Mouse (Mus musculus) hindbrain, embryonic 12.5 days (tissue): ENCODE data around the gene Trim44. TPM values are rescaled to one million over a fixed set of nuclear protein-coding genes. Genes with fewer than 3 reads are reported as not detected.

Source experiments
- ATAC-seq: fragments of 200-750 bp; cut with Nextera tagmentation; 2 replicates; pipeline ENCODE4 v1.8.0; 2017; ENCODE audit warnings: moderate TSS enrichment; ENCODE audit not compliant: low FRiP score
- H3K27ac ChIP-seq: fragments of 300-500 bp; sonication (generic); 2 replicates; pipeline ENCODE4 v1.5.1; 2016; ENCODE audit warnings: mild to moderate bottlenecking
- H3K27me3 ChIP-seq: fragments of 300-500 bp; sonication (generic); 2 replicates; pipeline ENCODE4 v1.6.1; 2016; ENCODE audit warnings: mild to moderate bottlenecking
- H3K36me3 ChIP-seq: fragments of 300-500 bp; sonication (generic); 2 replicates; pipeline ENCODE4 v1.6.1; 2016; ENCODE audit warnings: mild to moderate bottlenecking
- H3K4me1 ChIP-seq: fragments of 300-500 bp; sonication (generic); 2 replicates; pipeline ENCODE4 v1.6.1; 2016
- H3K4me2 ChIP-seq: fragments of 300-500 bp; sonication (generic); replicated peaks from 2 replicates; pipeline ENCODE4 v1.6.1; 2016; ENCODE audit warnings: mild to moderate bottlenecking
- H3K4me3 ChIP-seq: fragments of 300-500 bp; sonication (generic); 2 replicates; pipeline ENCODE4 v1.5.1; 2016; ENCODE audit warnings: mild to moderate bottlenecking
- H3K9ac ChIP-seq: fragments of 300-500 bp; sonication (generic); 2 replicates; pipeline ENCODE4 v1.6.1; 2016; ENCODE audit warnings: mild to moderate bottlenecking, moderate library complexity
- H3K9me3 ChIP-seq: fragments of 300-500 bp; sonication (generic); replicated peaks from 2 replicates; pipeline ENCODE4 v1.6.1; 2016; ENCODE audit warnings: mild to moderate bottlenecking
- WGBS: fragments of 180-500 bp; shearing (Covaris S2); methylation state at CpG from one replicate; pipeline ENCODE4 v1.1.7; 2016; 5-methylcytosine and 5-hydroxymethylcytosine counted together
- polyA plus RNA-seq: library from polyadenylated mRNA; unstranded; fragments of >200 nt; fragmentation: Nextera tagmentation; extraction: Ambion mirVana; gene quantifications from 2 replicates; pipeline ENCODE4 v1.2.1, GENCODE M21; 2016

Gene Trim44
- 65.6 and 74.4 TPM in 2 replicates for polyA plus RNA-seq

- H3K27me3 ChIP-seq, result no peaks in the 10 kb centered on the region
- H3K9me3 ChIP-seq, result no peaks in the 10 kb centered on the region
- no peak within 1 kb of the TSS for H3K4me3 ChIP-seq
- no peak within 1 kb of the TSS; the same call in 1 of the 2 replicates for H3K27ac ChIP-seq
- 36% methylated on average over 14 of the region's 14 CpGs for WGBS
- H3K4me2 ChIP-seq, result peak within 1 kb of the TSS; percentile 22
- ATAC-seq, result no peak
- no peak within 1 kb of the TSS for H3K9ac ChIP-seq
- no peaks in the 10 kb centered on the region for H3K36me3 ChIP-seq
- peaks cover 11% of the 10 kb centered on the region for H3K4me1 ChIP-seq
Measured at GRCm38 (mm10) chr2:102407363-102408184, at the start of gene Trim44. Gene Trim44 (minus strand): TSS chr2:102407828.

DNA sequence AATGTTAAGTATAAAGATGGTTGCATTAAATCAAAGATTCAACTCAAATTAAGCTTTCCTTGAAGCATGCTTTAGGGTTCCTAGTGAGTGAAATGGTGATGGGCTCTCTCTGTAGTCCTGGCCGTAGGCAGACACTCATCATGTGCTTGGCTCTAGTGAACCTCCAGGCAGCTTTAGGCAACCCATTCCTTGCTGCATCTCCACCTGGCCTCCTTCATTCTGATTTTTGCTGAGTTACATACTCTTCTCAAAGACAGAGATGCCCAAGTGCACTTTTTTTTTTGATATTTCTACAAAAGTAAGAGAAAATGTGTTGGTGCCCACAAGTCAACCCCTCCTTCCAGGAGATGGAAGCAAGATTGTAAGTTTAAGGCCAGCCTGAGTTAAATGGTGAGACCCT lies 47.5 kb upstream of the Trim44 start:
- Histone ChIP-seq H3K4me2 (no peak overlapping the region), H3K4me3 (no peak overlapping the region), H3K27me3 (0 out of 2 replicates have a peak, but pooled peaks cover 3% of the 10 kb centered on the region), H3K4me1 (peaks cover 18% of the 10 kb centered on the region), H3K9me3 (no peaks in the 10 kb centered on the region), H3K27ac (no peak overlapping the region), H3K36me3 (no peaks in the 10 kb centered on the region), H3K9ac (no peak overlapping the region)
- no peak for ATAC-seq
- WGBS, result 91% methylated on average over 1 of the region's 1 CpGs

- WGBS, result 51% methylated on average over 3 of the region's 3 CpGs
- no peaks in the 10 kb centered on the region for H3K9me3 ChIP-seq
Measured at GRCm38 (mm10) chr2:102453447-102453846, 45.8 kb upstream of the Trim44 start.

DNA sequence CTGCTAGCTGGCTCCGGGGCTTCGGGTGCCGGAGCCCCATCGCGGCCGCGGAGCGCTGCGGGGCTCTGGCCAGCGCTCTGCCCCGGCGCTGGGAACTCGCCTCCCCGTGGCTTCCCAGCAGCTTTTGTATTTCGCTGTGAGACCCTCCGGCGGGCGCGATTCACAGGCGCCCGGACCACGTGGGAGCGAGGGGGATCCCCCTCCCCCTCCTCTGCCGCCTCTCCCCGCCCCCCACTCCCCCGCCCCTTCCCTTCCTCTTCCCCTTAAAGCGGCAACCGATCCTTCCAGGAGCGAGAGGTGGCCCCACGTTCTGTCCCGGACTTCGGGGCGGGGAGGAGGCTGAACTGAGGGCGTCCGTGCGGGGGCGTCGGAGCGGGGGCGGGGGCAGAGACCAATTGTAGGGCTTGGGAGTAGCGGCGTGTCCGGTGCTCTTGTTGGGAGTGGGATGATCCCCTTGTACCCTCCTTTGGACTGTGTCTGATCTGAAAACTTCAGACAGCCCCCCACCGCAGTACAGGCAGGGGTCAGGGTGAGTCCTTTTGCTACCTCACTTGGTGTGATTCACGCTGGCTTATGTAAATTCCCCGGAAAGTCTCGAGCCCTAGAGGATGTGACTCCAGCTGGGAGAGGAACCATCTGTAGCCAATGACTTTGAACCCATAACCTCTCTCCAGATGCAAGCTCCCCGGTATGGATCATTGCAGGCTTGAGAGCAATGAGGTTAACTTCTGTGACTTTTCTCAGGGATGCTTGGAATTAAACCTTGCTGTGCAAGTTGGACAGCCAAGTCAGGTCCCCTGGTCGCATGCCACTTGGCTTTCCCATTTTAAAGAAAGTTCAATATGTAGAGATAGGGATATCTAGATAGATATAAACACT lies 44.3 kb upstream of the Trim44 start, which contains the start of gene Fjx1:
TSS of gene Fjx1 (minus strand) at position 829 of the 879 bp plus-strand sequence.
- Histone ChIP-seq H3K36me3 (no peaks in the 10 kb centered on the region), H3K27ac (peak within 1 kb of the TSS; percentile 97), H3K4me1 (peaks cover 26% of the 10 kb centered on the region), H3K4me3 (peak within 1 kb of the TSS; percentile 91), H3K27me3 (0 out of 2 replicates have a peak, but pooled peaks cover 3% of the 10 kb centered on the region), H3K9ac (peak within 1 kb of the TSS; percentile 97), H3K9me3 (no peaks in the 10 kb centered on the region), H3K4me2 (peak within 1 kb of the TSS; percentile 92)
- WGBS, result under 1% methylated on average over 42 of the region's 49 CpGs
- peak; percentile 88 for ATAC-seq

More at GRCm38 (mm10) chr2:102453447-102453846, 45.8 kb upstream of the Trim44 start:
- Histone ChIP-seq H3K4me1 (peaks cover 24% of the 10 kb centered on the region), H3K4me3 (no peak overlapping the region), H3K27ac (no peak overlapping the region), H3K4me2 (no peak overlapping the region), H3K9ac (no peak overlapping the region), H3K36me3 (no peaks in the 10 kb centered on the region), H3K27me3 (0 out of 2 replicates have a peak, but pooled peaks cover 3% of the 10 kb centered on the region)
- no peak for ATAC-seq

DNA sequence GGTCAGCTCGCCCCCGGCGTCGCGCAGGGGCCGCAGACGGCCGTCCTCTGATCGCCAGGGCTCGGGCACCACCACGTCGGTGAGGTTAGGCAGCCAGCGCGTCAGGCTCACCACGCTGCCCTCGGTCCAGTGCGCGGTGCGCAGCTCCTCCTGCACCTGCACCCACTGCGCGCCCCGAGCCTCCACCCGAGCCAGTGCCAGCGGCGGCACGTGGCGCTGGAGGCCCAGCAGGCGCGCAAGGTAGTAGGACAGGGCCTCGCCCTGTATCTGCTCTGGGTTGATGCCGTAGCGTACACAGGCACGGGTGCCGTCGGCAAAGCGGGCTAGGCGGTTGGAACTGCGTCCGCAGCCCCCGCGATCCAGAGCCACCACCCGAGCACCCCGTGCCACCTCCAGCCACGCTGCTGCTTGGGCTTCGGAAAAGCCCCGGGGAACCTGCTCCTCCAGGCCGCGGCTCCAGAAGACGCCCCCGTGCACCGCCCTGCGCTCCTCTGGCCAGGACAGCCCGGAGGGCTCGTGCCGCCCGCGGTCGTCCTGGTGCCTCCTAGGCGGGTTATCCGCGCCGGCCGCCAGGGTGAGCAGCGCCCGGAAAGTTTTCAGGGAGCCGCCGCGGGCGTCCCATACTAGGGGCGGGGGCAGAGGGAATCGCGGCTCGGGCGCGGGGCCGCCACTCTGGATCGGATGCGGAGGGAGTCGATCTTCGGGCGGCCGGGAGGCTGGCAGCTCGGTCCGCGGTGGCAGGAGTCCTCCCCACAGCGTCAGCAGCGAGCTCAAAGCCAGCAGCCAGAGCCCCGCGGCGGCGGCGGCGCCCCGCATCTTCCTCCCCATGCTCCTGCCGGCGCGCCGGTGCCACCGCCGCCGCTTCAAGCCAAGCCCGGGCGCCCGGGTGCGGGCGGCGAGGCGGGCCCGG lies 43.4 kb upstream of the Trim44 start:
- ATAC-seq, result peak; percentile 64
- Histone ChIP-seq H3K27me3 (0 out of 2 replicates have a peak, but pooled peaks cover 3% of the 10 kb centered on the region), H3K9me3 (no peaks in the 10 kb centered on the region), H3K4me3 (peak overlapping the region; percentile 91), H3K4me2 (peak overlapping the region; percentile 92), H3K9ac (peak overlapping the region; percentile 97), H3K4me1 (peaks cover 26% of the 10 kb centered on the region), H3K27ac (peak overlapping the region; percentile 97), H3K36me3 (no peaks in the 10 kb centered on the region)
- under 1% methylated on average over 75 of the region's 109 CpGs for WGBS

DNA sequence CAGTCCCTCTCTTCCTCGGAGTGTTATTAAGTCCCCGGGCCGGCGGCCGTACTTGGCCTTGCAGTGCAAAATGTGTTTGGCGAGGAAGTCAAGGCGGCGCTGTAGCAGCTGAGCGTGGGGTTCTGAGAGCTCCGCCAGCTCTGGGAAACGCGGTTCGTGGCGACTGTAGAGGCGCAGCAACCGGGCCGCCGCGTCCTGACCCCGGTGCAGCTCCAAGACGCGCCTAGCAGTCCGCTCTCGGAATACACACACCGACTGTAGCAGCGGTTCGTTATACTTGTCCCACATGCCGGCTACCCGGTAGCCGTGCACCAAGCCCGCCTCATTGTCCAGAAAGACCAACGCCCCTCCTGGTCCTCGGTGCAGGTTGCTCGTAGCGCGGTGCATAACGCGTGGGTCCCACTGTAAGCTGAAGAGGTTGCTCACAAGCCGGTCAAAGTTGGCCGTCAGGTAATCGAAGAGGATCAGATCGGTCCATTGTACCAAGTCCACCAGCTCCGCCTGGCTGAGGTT lies 42.7 kb upstream of the Trim44 start:
- peaks cover 26% of the 10 kb centered on the region for H3K4me1 ChIP-seq
- WGBS, result under 1% methylated on average over 43 of the region's 43 CpGs
- ATAC-seq, result peak; percentile 24
- peak overlapping the region; percentile 92 for H3K4me2 ChIP-seq
- peak overlapping the region; percentile 97 for H3K9ac ChIP-seq
- H3K36me3 ChIP-seq, result no peaks in the 10 kb centered on the region
- H3K4me3 ChIP-seq, result peak overlapping the region; percentile 91
- H3K27me3 ChIP-seq, result 0 out of 2 replicates have a peak, but pooled peaks cover 3% of the 10 kb centered on the region
- H3K9me3 ChIP-seq, result no peaks in the 10 kb centered on the region
- H3K27ac ChIP-seq, result peak overlapping the region; percentile 97

- Histone ChIP-seq H3K27ac (peak overlapping the region; percentile 97), H3K4me1 (peaks cover 26% of the 10 kb centered on the region), H3K9me3 (no peaks in the 10 kb centered on the region), H3K9ac (peak overlapping the region; percentile 97), H3K27me3 (no peaks in the 10 kb centered on the region), H3K4me2 (peak overlapping the region; percentile 92), H3K4me3 (peak overlapping the region; percentile 91), H3K36me3 (no peaks in the 10 kb centered on the region)
- WGBS, result under 1% methylated on average over 17 of the region's 17 CpGs
- ATAC-seq, result peak; percentile 55
Measured at GRCm38 (mm10) chr2:102449630-102450247, 42.1 kb upstream of the Trim44 start.

GRCm38 (mm10) chr2:102449056-102449455 lies 41.4 kb upstream of the Trim44 start:
- 0 out of 2 replicates have a peak overlapping the region, but pooled peaks have one; percentile 9 for H3K27ac ChIP-seq
- H3K9ac ChIP-seq, result no peak overlapping the region

DNA sequence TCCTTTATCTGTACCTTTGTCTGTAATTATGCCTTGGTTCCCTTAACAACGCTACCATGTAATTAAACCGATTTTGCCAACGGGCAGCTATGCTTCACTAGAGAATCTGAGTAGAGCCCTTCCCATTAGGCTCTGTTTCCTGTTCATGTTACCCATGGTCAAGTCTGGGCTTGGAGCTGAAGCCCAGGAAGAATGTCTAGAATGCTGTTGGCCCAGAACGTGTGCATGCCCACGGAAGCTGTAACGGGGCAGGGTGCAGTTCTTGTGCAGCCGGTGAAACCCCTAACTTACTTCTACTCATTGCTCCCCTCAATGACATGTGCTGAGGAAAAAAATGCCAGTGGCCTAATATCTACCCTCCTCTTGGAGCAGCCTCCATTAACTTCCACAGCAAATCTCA lies 40.2 kb upstream of the Trim44 start:
- no peaks in the 10 kb centered on the region for H3K36me3 ChIP-seq
- H3K27ac ChIP-seq, result no peak overlapping the region
- ATAC-seq, result no peak
- no peaks in the 10 kb centered on the region for H3K9me3 ChIP-seq
- no peak overlapping the region for H3K9ac ChIP-seq
- peak overlapping the region; percentile 92 for H3K4me2 ChIP-seq
- H3K27me3 ChIP-seq, result no peaks in the 10 kb centered on the region
- H3K4me3 ChIP-seq, result no peak overlapping the region
- 82% methylated on average over 7 of the region's 7 CpGs for WGBS
- H3K4me1 ChIP-seq, result peaks cover 23% of the 10 kb centered on the region

More at GRCm38 (mm10) chr2:102449056-102449455, 41.4 kb upstream of the Trim44 start:
- peak overlapping the region; percentile 92 for H3K4me2 ChIP-seq
- H3K36me3 ChIP-seq, result no peaks in the 10 kb centered on the region
- no peaks in the 10 kb centered on the region for H3K27me3 ChIP-seq
- H3K4me1 ChIP-seq, result peaks cover 26% of the 10 kb centered on the region
- 20% methylated on average over 1 of the region's 1 CpGs for WGBS
- no peak for ATAC-seq
- peak overlapping the region; percentile 91 for H3K4me3 ChIP-seq
- H3K9me3 ChIP-seq, result no peaks in the 10 kb centered on the region

GRCm38 (mm10) chr2:102446851-102447250 lies 39.2 kb upstream of the Trim44 start:
- Histone ChIP-seq H3K4me1 (peaks cover 16% of the 10 kb centered on the region), H3K27me3 (no peaks in the 10 kb centered on the region), H3K27ac (no peak overlapping the region), H3K4me3 (no peak overlapping the region), H3K9me3 (no peaks in the 10 kb centered on the region), H3K9ac (no peak overlapping the region), H3K4me2 (no peak overlapping the region), H3K36me3 (no peaks in the 10 kb centered on the region)
- no peak for ATAC-seq
- 71% methylated on average over 4 of the region's 4 CpGs for WGBS
